Mouse (Mus musculus) cerebellum, adult 2 months (tissue): Measurements from ENCODE around the gene Wnt8b. TPM values are rescaled to one million over a fixed set of nuclear protein-coding genes. Genes with fewer than 3 reads are reported as not detected.

Experiments
- DNase-seq, 2 experiments: peaks; one replicate each; pipeline ENCODE4 v3.0.0; 2021
- H3K27ac ChIP-seq: fragments of 200-500 bp; 2 replicates; pipeline ENCODE4 v1.5.1; 2012; ENCODE audit warnings: low read length, control low read depth, inconsistent platforms; ENCODE audit not compliant: insufficient read depth
- H3K27me3 ChIP-seq: fragments of 200-500 bp; 2 replicates; pipeline ENCODE4 v1.6.1; 2012; ENCODE audit warnings: inconsistent platforms, mild to moderate bottlenecking, low read length, moderate library complexity; ENCODE audit not compliant: control insufficient read depth, insufficient read depth
- H3K4me1 ChIP-seq: fragments of 200-500 bp; 2 replicates; pipeline ENCODE4 v1.6.1; 2011; ENCODE audit warnings: low read length; ENCODE audit not compliant: control insufficient read depth, insufficient read depth
- H3K4me3 ChIP-seq: fragments of 200-500 bp; replicated peaks from 2 replicates; pipeline ENCODE3; 2011; ENCODE audit warnings: mild to moderate bottlenecking, low read depth, low read length, control low read depth; ENCODE audit not compliant: insufficient read depth
- CTCF ChIP-seq: fragments of 200-500 bp; IDR thresholded peaks from 2 replicates; pipeline ENCODE4 v1.5.1; 2011; ENCODE audit warnings: low read depth, mild to moderate bottlenecking, control low read depth, low read length, moderate library complexity, borderline replicate concordance; ENCODE audit not compliant: insufficient read depth
- POLR2A ChIP-seq: fragments of 200-500 bp; IDR thresholded peaks from 2 replicates; pipeline ENCODE4 v1.6.1; 2011; ENCODE audit warnings: low read length, control low read depth, borderline replicate concordance; ENCODE audit not compliant: insufficient read depth
- WGBS: fragments of 180-500 bp; shearing (Covaris S2); methylation state at CpG from one replicate; pipeline ENCODE4 v1.1.7; 2018; 5-methylcytosine and 5-hydroxymethylcytosine counted together
- polyA plus RNA-seq: library from polyadenylated mRNA; depleted of rRNA; stranded (reverse); fragments of >200 nt; gene quantifications from 2 replicates; pipeline ENCODE4 v1.2.3, GENCODE M21; 2012; rRNA removed

Wnt8b gene
- polyA plus RNA-seq, result 0.38 and 0.47 TPM in 2 replicates

DNA sequence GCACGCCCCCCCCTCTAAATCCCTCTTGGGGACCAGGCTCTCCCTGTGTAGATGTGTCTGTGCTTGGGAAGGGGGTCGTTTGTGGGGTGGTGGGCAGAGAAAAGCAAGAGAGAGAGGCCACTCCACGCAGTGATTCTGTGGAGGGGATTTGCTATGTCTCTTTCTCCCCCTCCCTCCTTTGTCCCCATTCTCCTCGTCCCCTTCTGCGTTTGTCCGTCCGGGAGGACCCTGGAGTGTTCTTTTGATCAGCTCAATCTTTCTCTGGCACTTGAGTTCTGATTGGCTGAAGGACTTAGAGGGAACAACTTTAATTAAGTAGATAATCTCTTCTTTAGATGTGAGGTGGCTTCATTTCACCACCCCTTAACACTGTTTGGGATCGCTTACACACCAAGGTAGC, at the start of gene Wnt8b:
Wnt8b (plus strand) TSS at position 345 of the 400 bp plus-strand sequence.
- 8% methylated on average over 8 of the region's 8 CpGs for WGBS
- Histone ChIP-seq H3K4me1 (no peaks in the 10 kb centered on the region), H3K27me3 (peaks cover 1% of the 10 kb centered on the region; the same call in 1 of the 2 replicates), H3K27ac (no peak within 1 kb of the TSS), H3K4me3 (no peak within 1 kb of the TSS)
- DNase-seq, result no peak
- TF ChIP-seq CTCF, result no peak
- TF ChIP-seq POLR2A, result no peak

DNA sequence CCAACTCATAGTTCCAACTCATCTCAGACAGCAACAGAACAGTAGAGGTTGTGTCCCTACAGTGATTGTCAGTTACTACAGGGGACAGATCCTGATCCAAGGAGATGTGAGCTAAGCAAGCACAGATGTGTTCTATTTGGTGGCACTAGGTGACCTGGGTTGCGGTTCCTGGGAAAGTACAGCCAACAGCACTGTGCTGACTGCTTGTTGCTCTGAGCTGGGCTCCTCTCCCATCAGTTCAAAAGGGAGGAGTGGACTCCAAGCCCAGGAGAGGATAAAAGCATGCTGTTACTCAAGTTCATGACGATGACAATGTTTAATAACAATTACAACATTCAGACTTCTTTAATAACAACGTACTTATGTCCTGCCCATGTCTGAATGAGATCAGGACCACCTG, 47.5 kb upstream of the Wnt8b start:
- no peaks in the 10 kb centered on the region; the same call in 1 of the 2 replicates for H3K27me3 ChIP-seq
- TF ChIP-seq CTCF (no peak), POLR2A (no peak)
- H3K4me1 ChIP-seq, result no peaks in the 10 kb centered on the region
- H3K27ac ChIP-seq, result no peak overlapping the region
- 87% methylated on average over 3 of the region's 3 CpGs for WGBS
- no peak for DNase-seq
- no peak overlapping the region for H3K4me3 ChIP-seq

DNA sequence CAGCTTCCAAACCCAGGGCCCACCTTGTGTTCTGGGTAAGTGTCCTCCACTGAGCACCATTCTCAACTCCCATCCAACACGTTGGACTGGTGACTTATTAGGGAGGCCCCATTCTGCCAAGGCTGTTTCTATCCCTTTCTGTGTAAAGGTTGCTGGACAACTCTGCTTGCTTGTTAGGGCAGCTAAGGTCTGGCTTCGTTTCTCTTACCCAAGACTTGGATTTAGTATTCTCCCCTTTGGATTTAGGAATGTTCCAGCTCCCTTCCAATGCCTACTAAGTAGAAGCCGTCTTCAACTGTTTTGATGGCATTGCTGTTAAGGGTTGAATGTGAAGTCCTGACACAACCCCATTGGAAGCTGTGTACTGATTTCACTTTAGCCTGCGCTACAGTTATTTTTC, 45.3 kb upstream of the Wnt8b start:
- TF ChIP-seq CTCF (no peak), POLR2A (no peak)
- Histone ChIP-seq H3K4me1 (no peaks in the 10 kb centered on the region), H3K4me3 (no peak overlapping the region), H3K27me3 (no peaks in the 10 kb centered on the region; the same call in 1 of the 2 replicates), H3K27ac (no peak overlapping the region)
- WGBS, result 81% methylated on average over 4 of the region's 4 CpGs
- DNase-seq, result no peak

DNA sequence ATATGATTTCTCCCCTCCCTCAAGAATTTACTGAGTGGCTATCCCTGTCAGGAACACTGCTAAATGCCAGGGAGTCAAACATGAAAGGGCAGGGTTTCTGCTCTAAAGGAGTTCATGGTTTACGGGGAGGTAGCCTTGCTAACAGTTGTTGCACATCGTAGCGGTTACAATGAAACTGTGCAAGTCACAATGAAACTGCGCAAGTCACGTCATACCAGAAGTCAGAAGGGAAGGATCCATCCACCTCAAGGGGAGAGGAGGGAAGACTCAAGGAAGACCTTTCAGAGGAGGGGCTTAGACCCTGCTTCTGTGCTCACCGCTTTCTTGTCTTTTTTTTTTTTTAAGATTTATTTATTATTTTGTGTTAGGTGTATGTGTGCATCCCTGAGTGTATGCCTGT, 38.4 kb upstream of the Wnt8b start:
- H3K4me1 ChIP-seq, result peaks cover 15% of the 10 kb centered on the region
- H3K4me3 ChIP-seq, result no peak overlapping the region
- no peak for DNase-seq
- TF ChIP-seq CTCF, result no peak
- TF ChIP-seq POLR2A, result no peak
- 94% methylated on average over 6 of the region's 6 CpGs for whole genome bisulfite sequencing
- no peaks in the 10 kb centered on the region for H3K27me3 ChIP-seq
- no peak overlapping the region for H3K27ac ChIP-seq

DNA sequence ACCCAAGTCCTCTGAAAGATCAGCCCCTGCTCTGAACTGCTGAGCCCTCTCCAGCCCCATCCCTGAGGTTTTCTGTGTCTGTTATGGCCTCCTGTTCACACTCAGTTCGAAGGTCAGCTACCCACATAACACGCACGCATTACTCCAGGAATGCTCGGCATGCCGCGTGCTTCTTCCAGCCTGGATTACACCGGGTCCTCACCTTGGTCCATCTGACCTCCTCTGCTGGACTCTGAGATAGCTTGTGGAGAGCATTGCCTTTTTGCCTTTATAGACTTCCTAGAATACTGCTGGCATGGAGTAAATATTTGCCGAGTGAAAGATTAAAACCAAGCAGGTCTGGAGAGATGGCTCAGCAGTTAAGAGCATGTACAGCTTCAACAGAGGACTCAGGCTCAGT, 37.9 kb upstream of the Wnt8b start:
- no peak for TF ChIP-seq CTCF
- TF ChIP-seq POLR2A, result no peak
- no peak overlapping the region for H3K27ac ChIP-seq
- no peak overlapping the region for H3K4me3 ChIP-seq
- H3K27me3 ChIP-seq, result no peaks in the 10 kb centered on the region
- peaks cover 15% of the 10 kb centered on the region for H3K4me1 ChIP-seq
- WGBS, result 88% methylated on average over 8 of the region's 8 CpGs
- no peak for DNase-seq

DNA sequence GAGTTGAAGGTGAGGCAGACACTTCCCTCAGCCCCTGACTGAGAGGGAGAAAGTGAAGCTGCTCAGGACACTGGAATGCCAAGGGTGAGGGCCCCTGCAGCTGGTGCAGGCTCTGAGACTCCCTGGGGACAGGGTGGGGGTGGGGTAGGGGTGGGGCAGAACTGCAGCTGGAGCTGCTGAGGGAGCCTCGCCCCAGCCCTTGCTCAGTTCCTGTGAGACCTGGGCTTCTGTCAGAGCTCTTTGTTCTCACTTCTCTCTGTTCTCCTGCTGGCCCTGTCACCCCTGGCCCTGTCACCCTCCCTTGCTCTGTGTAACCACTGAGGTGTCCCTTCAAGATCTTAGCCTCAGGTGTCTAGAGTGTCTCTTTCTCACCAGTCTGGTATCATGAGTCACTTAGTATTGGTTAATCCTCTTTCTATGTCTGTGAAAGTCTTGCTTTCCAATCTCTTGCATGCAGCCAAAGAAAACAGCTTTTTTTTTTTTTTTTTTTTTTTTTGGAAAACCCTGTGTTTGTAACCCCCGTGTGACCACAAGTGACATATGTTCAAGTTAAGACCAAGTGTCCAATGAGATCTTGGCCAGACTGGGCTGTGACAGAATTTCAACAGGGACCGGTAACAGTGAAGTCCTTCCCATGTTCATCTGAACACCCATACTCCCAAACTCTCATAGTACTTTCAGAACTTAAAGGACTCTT, 35.8 kb upstream of the Wnt8b start:
- WGBS, result 72% methylated on average over 3 of the region's 3 CpGs
- Histone ChIP-seq H3K4me1 (peaks cover 15% of the 10 kb centered on the region), H3K27ac (no peak overlapping the region), H3K27me3 (no peaks in the 10 kb centered on the region), H3K4me3 (no peak overlapping the region)
- no peak for TF ChIP-seq CTCF
- TF ChIP-seq POLR2A, result no peak
- no peak for DNase-seq

DNA sequence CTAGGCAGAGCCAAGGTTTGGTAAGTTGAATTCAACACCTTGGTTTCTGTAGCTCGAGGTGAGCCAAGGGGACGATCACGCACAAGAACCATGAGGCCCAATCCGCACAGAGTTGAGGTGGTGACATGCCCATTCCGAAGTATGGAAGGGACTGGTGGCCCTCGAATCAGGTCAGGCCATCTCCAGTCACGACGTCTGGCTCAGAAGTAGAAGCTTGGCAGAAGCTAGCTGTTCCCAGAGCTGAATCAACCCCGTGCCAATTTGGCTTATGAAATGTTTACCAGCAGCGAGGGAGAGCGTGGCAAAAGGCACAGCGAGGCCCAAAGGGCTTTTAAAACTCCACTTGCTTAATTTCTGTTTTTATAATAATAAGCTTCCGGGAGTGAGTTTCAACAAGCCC, 34.6 kb upstream of the Wnt8b start:
- Histone ChIP-seq H3K4me3 (no peak overlapping the region), H3K27ac (no peak overlapping the region; the same call in 1 of the 2 replicates), H3K4me1 (peaks cover 15% of the 10 kb centered on the region), H3K27me3 (no peaks in the 10 kb centered on the region)
- 11% methylated on average over 13 of the region's 13 CpGs for WGBS
- TF ChIP-seq POLR2A (no peak), CTCF (no peak)
- DNase-seq, result peak; percentile 61 to 87

DNA sequence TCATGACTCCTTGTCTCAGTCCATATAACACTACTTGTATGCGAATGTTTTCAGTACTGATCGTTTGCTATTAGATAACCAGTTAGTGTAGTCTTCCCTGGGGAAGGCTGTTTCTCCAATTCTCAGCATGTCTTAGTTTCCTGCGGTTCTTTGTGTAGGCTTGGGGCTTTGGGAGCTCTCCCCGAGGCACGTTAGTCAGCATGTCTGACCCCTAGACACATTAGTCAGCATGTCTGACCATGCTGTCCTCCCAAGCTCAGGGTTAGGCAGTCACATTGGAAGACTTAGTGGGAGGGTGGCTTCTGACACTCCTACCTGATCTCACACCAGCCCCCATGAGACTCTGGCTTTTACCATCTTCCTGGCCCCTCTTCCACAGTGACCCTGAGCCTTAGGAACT, 32.8 kb upstream of the Wnt8b start:
- Histone ChIP-seq H3K27me3 (no peaks in the 10 kb centered on the region), H3K4me3 (no peak overlapping the region), H3K27ac (no peak overlapping the region), H3K4me1 (peaks cover 15% of the 10 kb centered on the region)
- TF ChIP-seq POLR2A, result no peak
- TF ChIP-seq CTCF, result no peak
- DNase-seq, result no peak
- 92% methylated on average over 5 of the region's 5 CpGs for WGBS

DNA sequence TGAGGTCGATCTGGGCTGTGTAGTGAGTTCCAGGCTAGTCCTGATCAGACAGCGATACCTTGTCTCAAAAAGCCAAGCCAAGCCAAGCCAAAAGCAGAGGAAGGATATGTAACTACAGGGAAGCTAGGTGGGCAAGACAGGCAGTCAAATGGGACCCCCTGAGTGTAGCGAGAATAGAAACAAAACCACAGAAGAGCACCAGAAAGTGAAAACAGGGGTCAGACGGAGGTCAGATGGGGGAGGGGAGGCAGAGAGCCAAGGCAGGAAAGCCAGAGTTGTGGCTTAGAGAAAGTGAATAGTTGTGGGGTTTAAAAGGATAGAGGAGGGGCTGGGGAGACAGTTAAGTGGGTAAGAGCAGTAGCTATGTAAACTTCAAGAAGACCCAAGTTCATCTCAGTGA, 31.8 kb upstream of the Wnt8b start:
- no peak overlapping the region for H3K27ac ChIP-seq
- H3K27me3 ChIP-seq, result no peaks in the 10 kb centered on the region
- H3K4me1 ChIP-seq, result peaks cover 15% of the 10 kb centered on the region
- TF ChIP-seq CTCF (no peak), POLR2A (no peak)
- no peak overlapping the region for H3K4me3 ChIP-seq
- DNase-seq, result no peak
- WGBS, result 55% methylated on average over 4 of the region's 4 CpGs
